Mouse (Mus musculus): ENCODE results near the gene D630045J12Rik. TPM values are rescaled to one million over a fixed set of nuclear protein-coding genes. Genes with fewer than 3 reads are reported as not detected.

The D630045J12Rik gene
- polyA plus RNA-seq, 1 experiment from 2014 or later, result 3.0 TPM

GRCm38 (mm10) chr6:38203820-38204219 is 50.0 kb downstream of the D630045J12Rik start:
- 69% methylated on average over 4 of the region's 4 CpGs for WGBS
- Histone ChIP-seq H3K4me2 (no peak overlapping the region), H3K27me3 (replicated peaks; ENCODE audit: control insufficient read depth, insufficient read depth, low read length) (no peaks in the 10 kb centered on the region), H3K9ac (ENCODE audit: low read depth, low read length) (no peak overlapping the region), H3K36me3 (ENCODE audit: control insufficient read depth, insufficient read depth, low read length) (no peaks in the 10 kb centered on the region; the same call in 1 of the 2 replicates), H3K9me3 (ENCODE audit: control insufficient read depth, low read length) (no peaks in the 10 kb centered on the region), H3K4me3 (ENCODE audit: low read depth, low read length) (no peak overlapping the region), H3K4me1 (replicated peaks; ENCODE audit: control insufficient read depth, insufficient read depth, low read length) (no peaks in the 10 kb centered on the region), H3K27ac (ENCODE audit: low read depth, low read length) (no peak overlapping the region)
- DNase-seq (ENCODE audit: low spot score), result no peak
- ATAC-seq (replicated peaks; ENCODE audit: low FRiP score), result no peak

- Histone ChIP-seq H3K9ac (ENCODE audit: low read depth, low read length) (no peak overlapping the region), H3K36me3 (ENCODE audit: control insufficient read depth, insufficient read depth, low read length) (no peaks in the 10 kb centered on the region), H3K4me2 (no peak overlapping the region), H3K27ac (ENCODE audit: low read depth, low read length) (no peak overlapping the region), H3K9me3 (ENCODE audit: control insufficient read depth, low read length) (no peaks in the 10 kb centered on the region), H3K27me3 (replicated peaks; ENCODE audit: control insufficient read depth, insufficient read depth, low read length) (no peaks in the 10 kb centered on the region), H3K4me3 (ENCODE audit: low read depth, low read length) (no peak overlapping the region), H3K4me1 (replicated peaks; ENCODE audit: control insufficient read depth, insufficient read depth, low read length) (no peaks in the 10 kb centered on the region)
- ATAC-seq (replicated peaks; ENCODE audit: low FRiP score) (no peak), DNase-seq (ENCODE audit: low spot score) (no peak)
- WGBS, result 73% methylated on average over 12 of the region's 12 CpGs
Observed at GRCm38 (mm10) chr6:38202816-38203215, 51.0 kb downstream of the D630045J12Rik start.

- H3K9me3 ChIP-seq (ENCODE audit: control insufficient read depth, low read length), result no peaks in the 10 kb centered on the region
Observed at GRCm38 (mm10) chr6:38201495-38201894, 52.3 kb downstream of the D630045J12Rik start.

GRCm38 (mm10) chr6:38199599-38199998 is 54.2 kb downstream of the D630045J12Rik start:
- 87% methylated on average over 6 of the region's 6 CpGs for WGBS

More at GRCm38 (mm10) chr6:38201495-38201894, 52.3 kb downstream of the D630045J12Rik start:
- WGBS, result 72% methylated on average over 5 of the region's 5 CpGs
- Histone ChIP-seq H3K4me1 (replicated peaks; ENCODE audit: control insufficient read depth, insufficient read depth, low read length) (no peaks in the 10 kb centered on the region), H3K4me2 (no peak overlapping the region), H3K27me3 (replicated peaks; ENCODE audit: control insufficient read depth, insufficient read depth, low read length) (no peaks in the 10 kb centered on the region), H3K4me3 (ENCODE audit: low read depth, low read length) (no peak overlapping the region), H3K27ac (ENCODE audit: low read depth, low read length) (no peak overlapping the region), H3K9ac (ENCODE audit: low read depth, low read length) (no peak overlapping the region), H3K36me3 (ENCODE audit: control insufficient read depth, insufficient read depth, low read length) (no peaks in the 10 kb centered on the region)
- ATAC-seq (replicated peaks; ENCODE audit: low FRiP score) (no peak), DNase-seq (ENCODE audit: low spot score) (no peak)

GRCm38 (mm10) chr6:38198727-38199126 is 55.1 kb downstream of the D630045J12Rik start:
- no peak overlapping the region for H3K9ac ChIP-seq (ENCODE audit: low read depth, low read length)
- H3K27ac ChIP-seq (ENCODE audit: low read depth, low read length), result no peak overlapping the region
- DNase-seq (ENCODE audit: low spot score), result no peak
- no peak for ATAC-seq (replicated peaks; ENCODE audit: low FRiP score)
- no peaks in the 10 kb centered on the region for H3K9me3 ChIP-seq (ENCODE audit: control insufficient read depth, low read length)
- 0 out of 2 replicates have a peak, but pooled peaks cover 4% of the 10 kb centered on the region for H3K36me3 ChIP-seq (ENCODE audit: control insufficient read depth, insufficient read depth, low read length)
- H3K4me3 ChIP-seq (ENCODE audit: low read depth, low read length), result no peak overlapping the region
- H3K27me3 ChIP-seq (replicated peaks; ENCODE audit: control insufficient read depth, insufficient read depth, low read length), result no peaks in the 10 kb centered on the region
- H3K4me1 ChIP-seq (replicated peaks; ENCODE audit: control insufficient read depth, insufficient read depth, low read length), result no peaks in the 10 kb centered on the region
- no peak overlapping the region for H3K4me2 ChIP-seq
- 100% methylated on average over 1 of the region's 1 CpGs for WGBS

More at GRCm38 (mm10) chr6:38199599-38199998, 54.2 kb downstream of the D630045J12Rik start:
- no peak overlapping the region for H3K4me3 ChIP-seq (ENCODE audit: low read depth, low read length)
- H3K27ac ChIP-seq (ENCODE audit: low read depth, low read length), result no peak overlapping the region
- H3K27me3 ChIP-seq (replicated peaks; ENCODE audit: control insufficient read depth, insufficient read depth, low read length), result no peaks in the 10 kb centered on the region
- H3K36me3 ChIP-seq (ENCODE audit: control insufficient read depth, insufficient read depth, low read length), result 0 out of 2 replicates have a peak, but pooled peaks cover 4% of the 10 kb centered on the region
- no peaks in the 10 kb centered on the region for H3K9me3 ChIP-seq (ENCODE audit: control insufficient read depth, low read length)
- no peak overlapping the region for H3K9ac ChIP-seq (ENCODE audit: low read depth, low read length)
- ATAC-seq (replicated peaks; ENCODE audit: low FRiP score) (no peak), DNase-seq (ENCODE audit: low spot score) (no peak)
- H3K4me2 ChIP-seq, result no peak overlapping the region
- H3K4me1 ChIP-seq (replicated peaks; ENCODE audit: control insufficient read depth, insufficient read depth, low read length), result no peaks in the 10 kb centered on the region

- Histone ChIP-seq H3K4me3 (ENCODE audit: low read depth, low read length) (no peak overlapping the region), H3K27ac (ENCODE audit: low read depth, low read length) (no peak overlapping the region), H3K27me3 (replicated peaks; ENCODE audit: control insufficient read depth, insufficient read depth, low read length) (no peaks in the 10 kb centered on the region), H3K4me2 (no peak overlapping the region), H3K4me1 (replicated peaks; ENCODE audit: control insufficient read depth, insufficient read depth, low read length) (no peaks in the 10 kb centered on the region), H3K9me3 (ENCODE audit: control insufficient read depth, low read length) (no peaks in the 10 kb centered on the region), H3K36me3 (ENCODE audit: control insufficient read depth, insufficient read depth, low read length) (0 out of 2 replicates have a peak, but pooled peaks cover 4% of the 10 kb centered on the region), H3K9ac (ENCODE audit: low read depth, low read length) (no peak overlapping the region)
- DNase-seq (ENCODE audit: low spot score) (no peak), ATAC-seq (replicated peaks; ENCODE audit: low FRiP score) (no peak)
- 85% methylated on average over 24 of the region's 24 CpGs for WGBS
Observed at GRCm38 (mm10) chr6:38196266-38197189, 57.3 kb downstream of the D630045J12Rik start.

- H3K9me3 ChIP-seq (ENCODE audit: control insufficient read depth, low read length), result no peaks in the 10 kb centered on the region
- H3K9ac ChIP-seq (ENCODE audit: low read depth, low read length), result no peak overlapping the region
- DNase-seq (ENCODE audit: low spot score), result no peak
- no peak overlapping the region for H3K4me3 ChIP-seq (ENCODE audit: low read depth, low read length)
- H3K27me3 ChIP-seq (replicated peaks; ENCODE audit: control insufficient read depth, insufficient read depth, low read length), result no peaks in the 10 kb centered on the region
- no peak for ATAC-seq (replicated peaks; ENCODE audit: low FRiP score)
- 80% methylated on average over 10 of the region's 10 CpGs for WGBS
- no peaks in the 10 kb centered on the region for H3K4me1 ChIP-seq (replicated peaks; ENCODE audit: control insufficient read depth, insufficient read depth, low read length)
- no peak overlapping the region for H3K27ac ChIP-seq (ENCODE audit: low read depth, low read length)
- H3K4me2 ChIP-seq, result no peak overlapping the region
- H3K36me3 ChIP-seq (ENCODE audit: control insufficient read depth, insufficient read depth, low read length), result 0 out of 2 replicates have a peak, but pooled peaks cover 4% of the 10 kb centered on the region
Observed at GRCm38 (mm10) chr6:38195306-38195705, 58.5 kb downstream of the D630045J12Rik start.

GRCm38 (mm10) chr6:38194046-38194445 is 59.8 kb downstream of the D630045J12Rik start:
- DNase-seq (ENCODE audit: low spot score) (no peak), ATAC-seq (replicated peaks; ENCODE audit: low FRiP score) (no peak)
- Histone ChIP-seq H3K27me3 (replicated peaks; ENCODE audit: control insufficient read depth, insufficient read depth, low read length) (no peaks in the 10 kb centered on the region), H3K36me3 (ENCODE audit: control insufficient read depth, insufficient read depth, low read length) (0 out of 2 replicates have a peak, but pooled peaks cover 4% of the 10 kb centered on the region), H3K4me1 (replicated peaks; ENCODE audit: control insufficient read depth, insufficient read depth, low read length) (no peaks in the 10 kb centered on the region), H3K9me3 (ENCODE audit: control insufficient read depth, low read length) (no peaks in the 10 kb centered on the region), H3K4me2 (no peak overlapping the region), H3K9ac (ENCODE audit: low read depth, low read length) (no peak overlapping the region), H3K4me3 (ENCODE audit: low read depth, low read length) (no peak overlapping the region), H3K27ac (ENCODE audit: low read depth, low read length) (no peak overlapping the region)
- WGBS, result 84% methylated on average over 7 of the region's 7 CpGs

Measured in liver, embryonic 11.5 days (tissue).